Mouse (Mus musculus) frontal cortex, adult 2 months (tissue): ENCODE measurements around the gene Phykpl. TPM values are rescaled to one million over a fixed set of nuclear protein-coding genes. Genes with fewer than 3 reads are reported as not detected.
"Not testable (repeated sequence)": the region's sequence is repeated elsewhere in the genome, so short reads cannot be mapped to it uniquely, and the experiment has no call there.

Source experiments
- DNase-seq, 2 experiments: peaks; one replicate each; pipeline ENCODE4 v3.0.0; 2022; ENCODE audit warnings: low spot score in 1 of 2; ENCODE audit errors: extremely low spot score in 1 of 2
- polyA plus RNA-seq: library from polyadenylated mRNA; depleted of rRNA; stranded (reverse); fragments of >200 nt; gene quantifications from 2 replicates; pipeline ENCODE4 v1.2.3, GENCODE M21; 2012

Phykpl gene
- polyA plus RNA-seq, 1 experiment = 10.0 TPM

GRCm38 (mm10) chr11:51585608-51586252 lies 1.2 kb downstream of the Phykpl start:
- DNase-seq = no peak

- DNase-seq = no peak
Observed at GRCm38 (mm10) chr11:51586411-51586810, 1.9 kb downstream of the Phykpl start.

- DNase-seq = no peak
Observed at GRCm38 (mm10) chr11:51587059-51587458, 2.5 kb downstream of the Phykpl start.

GRCm38 (mm10) chr11:51588833-51589232 lies 4.3 kb downstream of the Phykpl start:
- no peak for DNase-seq

- DNase-seq = no peak
Observed at GRCm38 (mm10) chr11:51590002-51590401, 5.4 kb downstream of the Phykpl start.

GRCm38 (mm10) chr11:51591168-51591567 lies 6.6 kb downstream of the Phykpl start:
- no peak for DNase-seq

GRCm38 (mm10) chr11:51591915-51592314 lies 7.4 kb downstream of the Phykpl start:
- DNase-seq = no peak

- DNase-seq = no peak
Observed at GRCm38 (mm10) chr11:51593368-51593767, 8.8 kb downstream of the Phykpl start.

GRCm38 (mm10) chr11:51593849-51594248 lies 9.3 kb downstream of the Phykpl start:
- no peak for DNase-seq

GRCm38 (mm10) chr11:51594715-51595350 lies 10.3 kb downstream of the Phykpl start:
- no peak for DNase-seq

- no peak for DNase-seq
Observed at GRCm38 (mm10) chr11:51595459-51596083, 11.0 kb downstream of the Phykpl start.

GRCm38 (mm10) chr11:51597553-51597952 lies 13.0 kb downstream of the Phykpl start:
- DNase-seq = no peak

- peak in 1 of 2 experiments; percentile 30 for DNase-seq
Observed at GRCm38 (mm10) chr11:51602253-51602652, 17.7 kb downstream of the Phykpl start.

GRCm38 (mm10) chr11:51605602-51606446 lies 21.3 kb downstream of the Phykpl start:
- peak in 1 of 2 experiments; percentile 82 for DNase-seq

- DNase-seq = peak; percentile 96 to 99
Observed at GRCm38 (mm10) chr11:51606447-51607095, 22.0 kb downstream of the Phykpl start, which contains the start of gene Hnrnpab. Hnrnpab (minus strand) TSS chr11:51606847.

- DNase-seq = no peak
Observed at GRCm38 (mm10) chr11:51607096-51607738, 22.7 kb downstream of the Phykpl start.

GRCm38 (mm10) chr11:51609266-51609909 lies 24.8 kb downstream of the Phykpl start:
- DNase-seq = no peak

- not testable (repeated sequence) for DNase-seq
Observed at GRCm38 (mm10) chr11:51609940-51610339, 25.4 kb downstream of the Phykpl start.

- no peak for DNase-seq
Observed at GRCm38 (mm10) chr11:51614256-51614655, 29.7 kb downstream of the Phykpl start.
